Mouse (Mus musculus): ENCODE results near the gene Zbtb42.

Zbtb42 gene

GRCm38 (mm10) chr12:112678555-112679026 is at the start of gene Zbtb42:
Zbtb42 (plus strand) TSS chr12:112678828.
- DNase-seq: peak; percentile 61

GRCm38 (mm10) chr12:112628928-112629721 is 49.5 kb upstream of the Zbtb42 start:
- DNase-seq: peak; percentile 87

GRCm38 (mm10) chr12:112630029-112630428 is 48.6 kb upstream of the Zbtb42 start:
- DNase-seq: no peak

GRCm38 (mm10) chr12:112630796-112631195 is 47.8 kb upstream of the Zbtb42 start:
- DNase-seq: no peak

GRCm38 (mm10) chr12:112631472-112631871 is 47.2 kb upstream of the Zbtb42 start:
- DNase-seq: no peak

- DNase-seq: no peak
These were observed 46.4 kb upstream of the Zbtb42 start for GRCm38 (mm10) chr12:112632084-112632777.

GRCm38 (mm10) chr12:112632907-112633306 is 45.7 kb upstream of the Zbtb42 start:
- no peak for DNase-seq

- DNase-seq: peak; percentile 63
These were observed 44.9 kb upstream of the Zbtb42 start for GRCm38 (mm10) chr12:112633686-112634085.

GRCm38 (mm10) chr12:112639526-112639925 is 39.1 kb upstream of the Zbtb42 start:
- DNase-seq: peak; percentile 56

GRCm38 (mm10) chr12:112643126-112643525 is 35.5 kb upstream of the Zbtb42 start:
- DNase-seq: no peak

- peak; percentile 96 for DNase-seq
These were observed 34.3 kb upstream of the Zbtb42 start, which contains the start of gene Siva1 for GRCm38 (mm10) chr12:112644180-112644854. Siva1 (plus strand) TSS chr12:112644679.

- DNase-seq: peak; percentile 72
These were observed 33.6 kb upstream of the Zbtb42 start for GRCm38 (mm10) chr12:112644855-112645506.

GRCm38 (mm10) chr12:112646139-112646538 is 32.5 kb upstream of the Zbtb42 start:
- DNase-seq: no peak

GRCm38 (mm10) chr12:112648081-112648480 is 30.5 kb upstream of the Zbtb42 start:
- no peak for DNase-seq

- DNase-seq: no peak
These were observed 26.7 kb upstream of the Zbtb42 start for GRCm38 (mm10) chr12:112651778-112652439.

GRCm38 (mm10) chr12:112653157-112653824 is 25.3 kb upstream of the Zbtb42 start:
- peak; percentile 89 for DNase-seq

- DNase-seq: no peak
These were observed 24.6 kb upstream of the Zbtb42 start for GRCm38 (mm10) chr12:112654076-112654475.

GRCm38 (mm10) chr12:112658619-112659018 is 20.0 kb upstream of the Zbtb42 start:
- DNase-seq: no peak

- peak; percentile 88 for DNase-seq
These were observed 19.5 kb upstream of the Zbtb42 start for GRCm38 (mm10) chr12:112659109-112659508.

- DNase-seq: no peak
These were observed 17.9 kb upstream of the Zbtb42 start for GRCm38 (mm10) chr12:112660576-112661326.

GRCm38 (mm10) chr12:112661327-112661605 is 17.4 kb upstream of the Zbtb42 start:
- no peak for DNase-seq
